Comparison of ENCODE assay signal across 20 mouse cellular contexts in genomic region chr5:37248870-37249269, GRCm38 (mm10). TPM values are rescaled to one million over a fixed set of nuclear protein-coding genes. Genes with fewer than 3 reads are reported as not detected.
DNase-seq lines count a peak whose midpoint lies in the region; ATAC-seq and TF ChIP-seq lines count a peak whose summit lies in the region.
"Had no signal": no experiment of that assay in that cellular context is flagged by ENCODE, and none has a peak within 500 bp of the region (broad histone marks: within the 10 kb centered on the region; RNA-seq: fewer than 3 reads in every experiment).

No protein-coding gene starts in this region.

- no peak overlapping the region for H3K4me3 ChIP-seq in ES-Bruce4 (ENCODE audit: low read depth, low read length)
- H3K4me3 ChIP-seq in forebrain, embryonic 15.5 days, result peak overlapping the region; percentile 78
- H3K4me3 ChIP-seq in hindbrain, embryonic 15.5 days, result peak overlapping the region; percentile 58
- H3K4me3 ChIP-seq in midbrain, embryonic 15.5 days, result peak overlapping the region; percentile 85
- H3K4me3 ChIP-seq: embryonic facial prominence, embryonic 10.5 days; erythroblast, embryonic 14.5 days; left cerebral cortex, adult 2 months; liver, embryonic 13.5 days; lung, embryonic 15.5 days; stomach, embryonic 15.5 days had no signal

- no peaks in the 10 kb centered on the region for H3K36me3 ChIP-seq in ES-Bruce4 (ENCODE audit: control insufficient read depth, insufficient read depth, low read length, poor library complexity, severe bottlenecking)
- H3K36me3 ChIP-seq in forebrain, embryonic 15.5 days, result no peaks in the 10 kb centered on the region
- peaks cover 4% of the 10 kb centered on the region; the same call in 1 of the 2 replicates for H3K36me3 ChIP-seq in hindbrain, embryonic 15.5 days
- no peaks in the 10 kb centered on the region; the same call in 1 of the 2 replicates for H3K36me3 ChIP-seq in midbrain, embryonic 15.5 days (replicated peaks)
- H3K36me3 ChIP-seq: embryonic facial prominence, embryonic 10.5 days; liver, embryonic 13.5 days; lung, embryonic 15.5 days; stomach, embryonic 15.5 days had no signal

- TF ChIP-seq CTCF in ES-Bruce4 (IDR thresholded peaks at IDR 0.05; ENCODE audit: low read depth, low read length), result no peak

- H3K4me1 ChIP-seq in ES-Bruce4 (ENCODE audit: control insufficient read depth, insufficient read depth, low read length), result peaks cover 2% of the 10 kb centered on the region
- peaks cover 73% of the 10 kb centered on the region for H3K4me1 ChIP-seq in forebrain, embryonic 15.5 days
- peaks cover 70% of the 10 kb centered on the region for H3K4me1 ChIP-seq in hindbrain, embryonic 15.5 days (replicated peaks)
- H3K4me1 ChIP-seq in midbrain, embryonic 15.5 days, result peaks cover 74% of the 10 kb centered on the region
- H3K4me1 ChIP-seq: liver, embryonic 13.5 days had no signal

- ATAC-seq in forebrain, embryonic 15.5 days (replicated peaks), result no peak
- no peak for ATAC-seq in hindbrain, embryonic 15.5 days (ENCODE audit: low FRiP score, low read depth)
- ATAC-seq in midbrain, embryonic 15.5 days (replicated peaks), result no peak

- H3K4me2 ChIP-seq in forebrain, embryonic 15.5 days (replicated peaks), result peak overlapping the region; percentile 61
- H3K4me2 ChIP-seq in hindbrain, embryonic 15.5 days, result peak overlapping the region; percentile 83
- H3K4me2 ChIP-seq in midbrain, embryonic 15.5 days, result peak overlapping the region; percentile 88
- H3K4me2 ChIP-seq: liver, embryonic 13.5 days; lung, embryonic 15.5 days; stomach, embryonic 15.5 days had no signal

- peak; percentile 72 for TF ChIP-seq EP300 in ES-Bruce4 (IDR thresholded peaks at IDR 0.05; ENCODE audit: insufficient read depth, low read depth, low read length)

- H3K9ac ChIP-seq in ES-Bruce4 (ENCODE audit: low read depth, poor library complexity, severe bottlenecking), result no peak overlapping the region
- H3K9ac ChIP-seq in forebrain, embryonic 15.5 days (replicated peaks), result 0 out of 2 replicates have a peak overlapping the region, but pooled peaks have one; percentile 6
- H3K9ac ChIP-seq in hindbrain, embryonic 15.5 days, result peak overlapping the region; percentile 52
- peak overlapping the region; percentile 61; the same call in 1 of the 2 replicates for H3K9ac ChIP-seq in midbrain, embryonic 15.5 days
- H3K9ac ChIP-seq: liver, embryonic 13.5 days; lung, embryonic 15.5 days; stomach, embryonic 15.5 days had no signal

- 76% methylated on average over 3 of the region's 3 CpGs for WGBS in forebrain, embryonic 15.5 days
- 43% methylated on average over 3 of the region's 3 CpGs for WGBS in hindbrain, embryonic 15.5 days
- WGBS in midbrain, embryonic 15.5 days, result 54% methylated on average over 3 of the region's 3 CpGs

- no peaks in the 10 kb centered on the region for H3K9me3 ChIP-seq in ES-Bruce4 (replicated peaks; ENCODE audit: control insufficient read depth, insufficient read depth, low read length, poor library complexity, severe bottlenecking)
- no peaks in the 10 kb centered on the region for H3K9me3 ChIP-seq in forebrain, embryonic 15.5 days
- H3K9me3 ChIP-seq in hindbrain, embryonic 15.5 days, result no peaks in the 10 kb centered on the region
- no peaks in the 10 kb centered on the region for H3K9me3 ChIP-seq in midbrain, embryonic 15.5 days
- H3K9me3 ChIP-seq: embryonic facial prominence, embryonic 10.5 days; liver, embryonic 13.5 days; lung, embryonic 15.5 days; stomach, embryonic 15.5 days had no signal

- no peak overlapping the region for H3K27ac ChIP-seq in ES-Bruce4 (ENCODE audit: insufficient read depth, low read length)
- H3K27ac ChIP-seq in forebrain, embryonic 15.5 days (replicated peaks), result 0 out of 2 replicates have a peak overlapping the region, but pooled peaks have one; percentile 11
- peak overlapping the region; percentile 32 for H3K27ac ChIP-seq in hindbrain, embryonic 15.5 days (replicated peaks)
- 0 out of 2 replicates have a peak overlapping the region, but pooled peaks have one; percentile 98 for H3K27ac ChIP-seq in midbrain, embryonic 15.5 days
- H3K27ac ChIP-seq: embryonic facial prominence, embryonic 10.5 days; left cerebral cortex, adult 2 months; liver, embryonic 13.5 days; lung, embryonic 15.5 days; stomach, embryonic 15.5 days had no signal

- DNase-seq in retina, postnatal 1 day, result no peak
- DNase-seq in urinary bladder, postnatal 14 days (ENCODE audit: low spot score), result no peak
- DNase-seq in B cell, adult 2 months, result no peak
- DNase-seq in adrenal gland, adult (ENCODE audit: inconsistent age in 2 of 2, low spot score in 1 of 2), result no peak
- DNase-seq: adrenal gland, adult 8-10 months; cerebellum, postnatal 14 days; heart, postnatal 4 days; kidney, adult 11 months; kidney, postnatal 10 days; liver, embryonic 13.5 days; thymus, postnatal 14 days had no signal

- no peaks in the 10 kb centered on the region for H3K27me3 ChIP-seq in ES-Bruce4 (ENCODE audit: control insufficient read depth, insufficient read depth, low read length, poor library complexity, severe bottlenecking)
- H3K27me3 ChIP-seq in forebrain, embryonic 15.5 days, result no peaks in the 10 kb centered on the region
- H3K27me3 ChIP-seq in hindbrain, embryonic 15.5 days, result no peaks in the 10 kb centered on the region
- no peaks in the 10 kb centered on the region for H3K27me3 ChIP-seq in midbrain, embryonic 15.5 days (replicated peaks)

- TF ChIP-seq POLR2A in ES-Bruce4 (IDR thresholded peaks at IDR 0.05; ENCODE audit: insufficient read depth, low read length), result no peak

RNA-seq across cellular contexts. Expression of gene Crmp1, which starts 7.1 kb away (rescaled TPM):
- 17.0 and 17.4 TPM in 2 replicates for polyA plus RNA-seq in ES-Bruce4 (2011; ENCODE audit: insufficient read depth, insufficient read length, low read depth, missing spikeins)
- 790 and 813 TPM in 2 replicates for polyA plus RNA-seq in forebrain, embryonic 15.5 days (2015; fragmentation: Nextera tagmentation; extraction: Ambion mirVana)
- polyA plus RNA-seq in hindbrain, embryonic 15.5 days (2015; fragmentation: Nextera tagmentation; extraction: Ambion mirVana), result 784 and 959 TPM in 2 replicates
- polyA plus RNA-seq in midbrain, embryonic 15.5 days (2015; fragmentation: Nextera tagmentation; extraction: Ambion mirVana), result 945 and 977 TPM in 2 replicates
- polyA plus RNA-seq: erythroblast, embryonic 14.5 days had no signal

Comparison
In these comparisons a context has a peak if more than half of its experiments do, and no peak if none do; other contexts are left out.
1. RNA of gene Crmp1, which starts 7.1 kb away (polyA plus RNA-seq): 945 to 977 TPM in midbrain, embryonic 15.5 days, 784 to 959 TPM in hindbrain, embryonic 15.5 days and 790 to 813 TPM in forebrain, embryonic 15.5 days; 17.0 to 17.4 TPM in ES-Bruce4; every median in the first group is over 10 times any median in the second.
2. Peak in every context shown above with its lines, with median percentiles within 50 percentile points of each other: H3K4me2 ChIP-seq.